ENCODE assay signal across 1 mouse cellular context in the genomic region with DNA sequence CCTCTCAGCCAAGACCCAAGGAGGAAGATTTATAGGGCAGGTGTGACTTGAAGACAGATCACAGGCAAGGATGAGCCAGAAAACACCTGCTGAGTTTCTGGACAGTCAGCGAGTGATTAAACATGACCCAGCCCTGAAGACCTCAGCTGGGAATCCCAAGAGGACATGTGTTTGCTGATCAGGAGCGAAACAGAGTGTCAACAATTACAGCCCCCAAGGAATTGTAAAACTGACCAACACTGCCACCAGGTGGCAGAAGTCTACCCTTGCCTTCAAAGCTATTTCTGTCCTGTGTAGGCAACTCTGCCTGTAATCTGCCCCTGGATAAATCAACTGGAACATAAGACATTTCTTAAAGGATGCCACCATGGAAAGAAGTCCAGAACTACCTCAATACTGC.
TF ChIP-seq lines count a peak whose summit lies in the region.

No protein-coding gene starts in this region.

TF ChIP-seq in CH12.LX, 34 proteins besides CTCF, POLR2A, EP300 and RAD21 (continued from another document):
- TF ChIP-seq ZC3H11A (IDR thresholded peaks at IDR 0.05; ENCODE audit: low read depth, low read length), result peak; percentile 88
- no peak for TF ChIP-seq TBP (conservative IDR thresholded peaks at IDR 0.05; ENCODE audit: low read depth, low read length)
- peak; percentile 83 for TF ChIP-seq MEF2A (IDR thresholded peaks at IDR 0.05; ENCODE audit: borderline replicate concordance, low read depth, low read length)
- no peak for TF ChIP-seq ZNF384 (IDR thresholded peaks at IDR 0.05; ENCODE audit: low read depth, low read length)
- TF ChIP-seq CHD1 (IDR thresholded peaks at IDR 0.05; ENCODE audit: low read depth, low read length), result 0 out of 2 replicates have a peak, but pooled peaks have one; percentile 15
- TF ChIP-seq PAX5 (IDR thresholded peaks at IDR 0.05; ENCODE audit: low read length), result no peak
- no peak for TF ChIP-seq ZMIZ1 (IDR thresholded peaks at IDR 0.05; ENCODE audit: low read depth, low read length)
- TF ChIP-seq MXI1 (IDR thresholded peaks at IDR 0.05; ENCODE audit: low read depth, low read length), result peak; percentile 45; the same call in 1 of the 2 replicates
- TF ChIP-seq JUND (conservative IDR thresholded peaks at IDR 0.05; ENCODE audit: low read depth, low read length), result 0 out of 2 replicates have a peak, but pooled peaks have one; percentile 25
- TF ChIP-seq HCFC1 (IDR thresholded peaks at IDR 0.05; ENCODE audit: low read depth, low read length), result no peak
- TF ChIP-seq IRF4 (IDR thresholded peaks at IDR 0.05; ENCODE audit: low read depth, low read length), result 0 out of 2 replicates have a peak, but pooled peaks have one; percentile 36
- TF ChIP-seq ZKSCAN1 (IDR thresholded peaks at IDR 0.05; ENCODE audit: borderline replicate concordance, low read depth, low read length), result no peak
- no peak for TF ChIP-seq USF2 (conservative IDR thresholded peaks at IDR 0.05; ENCODE audit: low read depth, low read length)
- TF ChIP-seq BHLHE40 (IDR thresholded peaks at IDR 0.05; ENCODE audit: low read depth, low read length), result peak; percentile 37
- no peak for TF ChIP-seq UBTF (IDR thresholded peaks at IDR 0.05; ENCODE audit: low read depth, low read length)
- no peak for TF ChIP-seq GABPA (IDR thresholded peaks at IDR 0.05; ENCODE audit: insufficient replicate concordance, low read depth, low read length)
- TF ChIP-seq NRF1 (IDR thresholded peaks at IDR 0.05; ENCODE audit: low read depth, low read length), result no peak
- TF ChIP-seq SIN3A (IDR thresholded peaks at IDR 0.05; ENCODE audit: low read length), result peak; percentile 59; the same call in 1 of the 2 replicates
- TF ChIP-seq KAT2A (IDR thresholded peaks at IDR 0.05; ENCODE audit: insufficient replicate concordance, low read length), result 0 out of 2 replicates have a peak, but pooled peaks have one; percentile 46
- TF ChIP-seq USF1 (IDR thresholded peaks at IDR 0.05; ENCODE audit: low read depth, low read length), result no peak
TF ChIP-seq in CH12.LX: peak in this region for 16.
